Mouse (Mus musculus): ENCODE data around the gene Ston2.

- TF ChIP-seq CTCF (IDR thresholded peaks at IDR 0.05; ENCODE audit: borderline replicate concordance, insufficient read depth, low read depth, low read length) (no peak), POLR2A (IDR thresholded peaks at IDR 0.05; ENCODE audit: borderline replicate concordance, insufficient read depth, low read length) (no peak)
Measured at GRCm38 (mm10) chr12:91802586-91803206, 14.5 kb upstream of the Ston2 start.

All from cerebellum, adult 2 months (tissue).